Mouse (Mus musculus): ENCODE data around the gene Mbnl1.

DNA sequence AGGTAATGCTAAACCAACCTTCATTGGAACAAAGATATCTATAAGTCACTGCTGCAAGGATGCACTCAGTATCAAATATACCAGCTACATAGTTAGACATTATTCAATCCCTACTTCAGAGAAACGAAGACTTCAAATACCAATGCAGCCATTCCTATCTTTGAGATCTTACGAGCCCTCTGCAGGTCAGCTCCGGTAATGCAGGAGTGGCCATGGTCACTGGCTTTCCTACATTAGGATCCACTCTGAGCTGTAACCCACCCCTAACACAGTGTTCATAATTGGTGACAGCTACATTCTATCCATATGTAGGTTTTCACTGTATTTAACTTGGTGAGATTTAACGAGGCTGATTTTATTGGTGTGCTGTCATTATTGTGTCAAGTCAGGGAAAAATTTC lies 129.1 kb downstream of the Mbnl1 start:
- peak; percentile 35; the same call in 1 of the 3 replicates for TF ChIP-seq GATA1 (IDR thresholded peaks at IDR 0.05; ENCODE audit: borderline replicate concordance, low read length)
- no peak for TF ChIP-seq FLI1 (IDR thresholded peaks at IDR 0.05; ENCODE audit: low read length)

Measured in megakaryocyte, embryonic 14.5 days (primary cell).